ENCODE assay signal across 22 mouse cellular contexts in genomic region chr5:47429217-47430172, GRCm38 (mm10).
DNase-seq lines count a peak whose midpoint lies in the region; ATAC-seq and TF ChIP-seq lines count a peak whose summit lies in the region.
"Had no signal": no experiment of that assay in that cellular context is flagged by ENCODE, and none has a peak within 500 bp of the region (broad histone marks: within the 10 kb centered on the region; RNA-seq: fewer than 3 reads in every experiment).

No protein-coding gene starts in this region.

- H3K4me1 ChIP-seq in lung, embryonic 14.5 days (ENCODE audit: insufficient read depth) = no peaks in the 10 kb centered on the region
- H3K4me1 ChIP-seq in embryonic facial prominence, embryonic 10.5 days = peaks cover 14% of the 10 kb centered on the region
- peaks cover 16% of the 10 kb centered on the region for H3K4me1 ChIP-seq in limb, embryonic 13.5 days
- H3K4me1 ChIP-seq: heart, embryonic 10.5 days; hindbrain, embryonic 15.5 days; limb, embryonic 15.5 days; liver, embryonic 15.5 days had no signal

- H3K27me3 ChIP-seq in lung, embryonic 14.5 days (ENCODE audit: insufficient read depth, low read length) = no peaks in the 10 kb centered on the region
- H3K27me3 ChIP-seq in embryonic facial prominence, embryonic 10.5 days (replicated peaks; ENCODE audit: low read depth, poor library complexity, severe bottlenecking) = no peaks in the 10 kb centered on the region
- H3K27me3 ChIP-seq in limb, embryonic 13.5 days = no peaks in the 10 kb centered on the region
- H3K27me3 ChIP-seq: embryonic facial prominence, embryonic 13.5 days; hindbrain, embryonic 15.5 days; limb, embryonic 15.5 days; liver, embryonic 15.5 days had no signal

- H3K9ac ChIP-seq in lung, embryonic 14.5 days = no peak overlapping the region
- H3K9ac ChIP-seq in limb, embryonic 13.5 days = no peak overlapping the region
- H3K9ac ChIP-seq: embryonic facial prominence, embryonic 13.5 days; hindbrain, embryonic 15.5 days; limb, embryonic 15.5 days; liver, embryonic 15.5 days had no signal

- ATAC-seq in lung, embryonic 14.5 days (ENCODE audit: insufficient read depth) = peak; percentile 56
- ATAC-seq in limb, embryonic 13.5 days (ENCODE audit: low FRiP score, low read depth) = peak; percentile 60; the same call in 1 of the 2 replicates
- ATAC-seq: forebrain, embryonic 14.5 days had no signal

- no peaks in the 10 kb centered on the region for H3K36me3 ChIP-seq in lung, embryonic 14.5 days (ENCODE audit: insufficient read depth)
- H3K36me3 ChIP-seq in embryonic facial prominence, embryonic 10.5 days (replicated peaks) = no peaks in the 10 kb centered on the region
- H3K36me3 ChIP-seq in limb, embryonic 13.5 days = no peaks in the 10 kb centered on the region
- H3K36me3 ChIP-seq: embryonic facial prominence, embryonic 13.5 days; heart, embryonic 10.5 days; hindbrain, embryonic 15.5 days; limb, embryonic 15.5 days; liver, embryonic 15.5 days; midbrain, embryonic 10.5 days had no signal

- no peak overlapping the region for H3K4me2 ChIP-seq in lung, embryonic 14.5 days
- 0 out of 2 replicates have a peak overlapping the region, but pooled peaks have one; percentile 2 for H3K4me2 ChIP-seq in limb, embryonic 13.5 days (replicated peaks)
- H3K4me2 ChIP-seq: embryonic facial prominence, embryonic 13.5 days; hindbrain, embryonic 15.5 days; limb, embryonic 15.5 days; liver, embryonic 15.5 days had no signal

- DNase-seq in embryo, embryonic 10.5 days (ENCODE audit: low spot score) = peak; percentile 29
- DNase-seq in embryo, embryonic 10 days (ENCODE audit: low spot score) = no peak
- peak; percentile 71 for DNase-seq in lung, embryonic 14.5 days
- DNase-seq in lung, postnatal 10 days = no peak
- DNase-seq in embryonic facial prominence, embryonic 10.5 days (ENCODE audit: low spot score) = no peak
- DNase-seq in gastrocnemius, postnatal 4 days (ENCODE audit: low spot score in 2 of 2) = no peak
- DNase-seq in cerebellum, postnatal 10 days = no peak
- DNase-seq: adrenal gland, postnatal 14 days; cerebellum, adult 2 months; heart, postnatal 4 days; kidney, adult 9 months; thymus, adult 2 months had no signal

- H3K27ac ChIP-seq in lung, embryonic 14.5 days (ENCODE audit: low read depth) = no peak overlapping the region
- peak overlapping the region; percentile 25; the same call in 1 of the 2 replicates for H3K27ac ChIP-seq in embryonic facial prominence, embryonic 10.5 days (replicated peaks)
- no peak overlapping the region for H3K27ac ChIP-seq in limb, embryonic 13.5 days
- H3K27ac ChIP-seq: embryonic facial prominence, embryonic 13.5 days; heart, embryonic 10.5 days; hindbrain, embryonic 15.5 days; layer of hippocampus, adult 2 months; limb, embryonic 15.5 days; liver, embryonic 15.5 days; macrophage; midbrain, embryonic 10.5 days had no signal

- H3K9me3 ChIP-seq in lung, embryonic 14.5 days (ENCODE audit: low read depth, low read length) = no peaks in the 10 kb centered on the region
- H3K9me3 ChIP-seq in embryonic facial prominence, embryonic 10.5 days = no peaks in the 10 kb centered on the region
- H3K9me3 ChIP-seq in limb, embryonic 13.5 days = no peaks in the 10 kb centered on the region
- H3K9me3 ChIP-seq: embryonic facial prominence, embryonic 13.5 days; heart, embryonic 10.5 days; hindbrain, embryonic 15.5 days; limb, embryonic 15.5 days; liver, embryonic 15.5 days; midbrain, embryonic 10.5 days had no signal

- no peak for TF ChIP-seq CTCF in lung, embryonic 14.5 days (IDR thresholded peaks at IDR 0.05; ENCODE audit: low read depth)

- H3K4me3 ChIP-seq in lung, embryonic 14.5 days (ENCODE audit: low read depth, low read length) = no peak overlapping the region
- no peak overlapping the region for H3K4me3 ChIP-seq in embryonic facial prominence, embryonic 10.5 days
- no peak overlapping the region for H3K4me3 ChIP-seq in limb, embryonic 13.5 days
- H3K4me3 ChIP-seq: embryonic facial prominence, embryonic 13.5 days; heart, embryonic 10.5 days; hindbrain, embryonic 15.5 days; layer of hippocampus, adult 2 months; limb, embryonic 15.5 days; liver, embryonic 15.5 days; midbrain, embryonic 10.5 days had no signal

- WGBS in lung, embryonic 14.5 days = 43% methylated on average over 10 of the region's 10 CpGs
- WGBS in embryonic facial prominence, embryonic 10.5 days = 60% methylated on average over 10 of the region's 10 CpGs
- 21% methylated on average over 10 of the region's 10 CpGs for WGBS in limb, embryonic 13.5 days

Comparison
In these comparisons a context has a peak if more than half of its experiments do, and no peak if none do; other contexts are left out.
1. DNase-seq: peak in embryo, embryonic 10.5 days (single experiment) and lung, embryonic 14.5 days (single experiment); none in embryo, embryonic 10 days (single experiment), lung, postnatal 10 days (single experiment), embryonic facial prominence, embryonic 10.5 days (single experiment), gastrocnemius, postnatal 4 days (0 of 2) and cerebellum, postnatal 10 days (0 of 2).